9 mouse cellular contexts compared by ENCODE assay signal in the genomic region with DNA sequence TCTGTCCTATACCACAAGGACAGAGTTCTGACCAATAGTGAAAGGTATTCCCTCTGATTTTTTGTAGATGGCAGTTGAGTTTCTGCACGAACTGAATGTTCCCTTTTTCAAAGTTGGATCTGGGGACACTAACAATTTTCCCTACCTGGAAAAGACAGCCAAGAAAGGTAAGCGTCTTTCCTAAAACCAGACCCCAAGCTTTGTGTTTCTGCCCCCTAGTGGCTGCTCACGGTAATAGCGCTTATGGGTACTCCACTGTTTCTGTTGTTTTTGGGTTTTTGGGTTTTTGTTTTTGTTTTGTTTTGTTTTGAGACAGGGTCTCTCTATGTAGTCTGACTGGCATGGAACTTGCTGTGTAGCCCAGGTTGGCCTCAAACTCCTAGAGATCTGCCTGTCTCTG. TPM values are rescaled to one million over a fixed set of nuclear protein-coding genes. Genes with fewer than 3 reads are reported as not detected.
DNase-seq lines count a peak whose midpoint lies in the region; ATAC-seq and TF ChIP-seq lines count a peak whose summit lies in the region.
"Had no signal": no experiment of that assay in that cellular context is flagged by ENCODE, and none has a peak within 500 bp of the region (broad histone marks: within the 10 kb centered on the region; RNA-seq: fewer than 3 reads in every experiment).

No protein-coding gene starts in this region.

- H3K4me1 ChIP-seq in kidney, adult 2 months (ENCODE audit: control insufficient read depth, insufficient read depth, low read length) = no peaks in the 10 kb centered on the region; the same call in 1 of the 2 replicates
- no peaks in the 10 kb centered on the region for H3K4me1 ChIP-seq in kidney, embryonic 15.5 days
- peaks cover 48% of the 10 kb centered on the region for H3K4me1 ChIP-seq in G1E (ENCODE audit: insufficient read depth, low read depth, low read length)
- H3K4me1 ChIP-seq in liver, embryonic 15.5 days (replicated peaks) = peaks cover 24% of the 10 kb centered on the region
- no peaks in the 10 kb centered on the region for H3K4me1 ChIP-seq in heart, embryonic 12.5 days (replicated peaks)

- TF ChIP-seq POLR2A in kidney, adult 2 months (IDR thresholded peaks at IDR 0.05; ENCODE audit: low read depth, low read length) = no peak

- no peak overlapping the region for H3K4me2 ChIP-seq in kidney, embryonic 15.5 days
- H3K4me2 ChIP-seq in liver, embryonic 15.5 days = no peak overlapping the region
- no peak overlapping the region for H3K4me2 ChIP-seq in heart, embryonic 12.5 days

- H3K36me3 ChIP-seq in kidney, adult 2 months (ENCODE audit: control insufficient read depth, insufficient read depth, low read length) = no peaks in the 10 kb centered on the region
- H3K36me3 ChIP-seq in kidney, embryonic 15.5 days = peaks cover 75% of the 10 kb centered on the region
- peaks cover 96% of the 10 kb centered on the region for H3K36me3 ChIP-seq in G1E (replicated peaks)
- H3K36me3 ChIP-seq in liver, embryonic 15.5 days (replicated peaks) = peaks cover 77% of the 10 kb centered on the region
- H3K36me3 ChIP-seq in heart, embryonic 12.5 days = peaks cover 76% of the 10 kb centered on the region

- 14% methylated on average over 4 of the region's 4 CpGs for WGBS in kidney, adult 2 months
- WGBS in kidney, embryonic 15.5 days = 15% methylated on average over 4 of the region's 4 CpGs
- 11% methylated on average over 4 of the region's 4 CpGs for WGBS in liver, embryonic 15.5 days (ENCODE audit: insufficient replicate concordance)
- WGBS in heart, embryonic 12.5 days = 15% methylated on average over 4 of the region's 4 CpGs

- H3K9ac ChIP-seq in kidney, embryonic 15.5 days = no peak overlapping the region
- no peak overlapping the region for H3K9ac ChIP-seq in liver, embryonic 15.5 days
- no peak overlapping the region for H3K9ac ChIP-seq in heart, embryonic 12.5 days

- no peak for ATAC-seq in kidney, embryonic 15.5 days (replicated peaks; ENCODE audit: low FRiP score)
- ATAC-seq in G1E (ENCODE audit: extremely low read depth, insufficient number of reproducible peaks, low FRiP score, poor library complexity, severe bottlenecking) = no peak
- ATAC-seq in liver, embryonic 15.5 days (ENCODE audit: insufficient read depth) = no peak
- no peak for ATAC-seq in heart, embryonic 12.5 days (ENCODE audit: insufficient number of reproducible peaks, low FRiP score)

- H3K27ac ChIP-seq in kidney, adult 2 months (ENCODE audit: insufficient read depth, low read depth, low read length) = no peak overlapping the region
- H3K27ac ChIP-seq in kidney, embryonic 15.5 days = no peak overlapping the region
- 0 out of 2 replicates have a peak overlapping the region, but pooled peaks have one; percentile 16 for H3K27ac ChIP-seq in liver, embryonic 15.5 days (replicated peaks)
- no peak overlapping the region for H3K27ac ChIP-seq in heart, embryonic 12.5 days (ENCODE audit: poor library complexity, severe bottlenecking)

- no peak overlapping the region for H3K4me3 ChIP-seq in kidney, adult 2 months (ENCODE audit: insufficient read depth, low read depth, low read length)
- H3K4me3 ChIP-seq in kidney, embryonic 15.5 days (replicated peaks) = no peak overlapping the region
- no peak overlapping the region for H3K4me3 ChIP-seq in G1E (ENCODE audit: low read depth, low read length)
- H3K4me3 ChIP-seq in liver, embryonic 15.5 days (replicated peaks) = no peak overlapping the region
- no peak overlapping the region for H3K4me3 ChIP-seq in heart, embryonic 12.5 days
- H3K4me3 ChIP-seq: myocyte had no signal

- DNase-seq in kidney, adult 2 months = peak; percentile 45
- DNase-seq in CD4-positive helper T cell, adult 2 months (ENCODE audit: low read depth, low spot score) = peak; percentile 51
- no peak for DNase-seq in G1E (ENCODE audit: low spot score)
- peak; percentile 66 to 68 for DNase-seq in cerebellum, postnatal 36 days
- no peak for DNase-seq in ovary, adult 18-20 months (ENCODE audit: low spot score)

- TF ChIP-seq CTCF in kidney, adult 2 months (conservative IDR thresholded peaks at IDR 0.05; ENCODE audit: insufficient read depth, insufficient read length, low read depth, low read length) = peak; percentile 60
- TF ChIP-seq CTCF in G1E (IDR thresholded peaks at IDR 0.05; ENCODE audit: low read depth, low read length) = peak; percentile 71; the same call in 1 of the 2 replicates

- H3K9me3 ChIP-seq in kidney, embryonic 15.5 days (replicated peaks) = no peaks in the 10 kb centered on the region
- no peaks in the 10 kb centered on the region for H3K9me3 ChIP-seq in G1E (replicated peaks)
- H3K9me3 ChIP-seq in liver, embryonic 15.5 days (replicated peaks) = no peaks in the 10 kb centered on the region
- no peaks in the 10 kb centered on the region for H3K9me3 ChIP-seq in heart, embryonic 12.5 days (replicated peaks)

- no peaks in the 10 kb centered on the region for H3K27me3 ChIP-seq in kidney, adult 2 months (replicated peaks; ENCODE audit: control insufficient read depth, insufficient read depth, low read length)
- H3K27me3 ChIP-seq in kidney, embryonic 15.5 days = no peaks in the 10 kb centered on the region
- no peaks in the 10 kb centered on the region for H3K27me3 ChIP-seq in G1E (ENCODE audit: insufficient read depth, low read length)
- no peaks in the 10 kb centered on the region for H3K27me3 ChIP-seq in liver, embryonic 15.5 days
- H3K27me3 ChIP-seq in heart, embryonic 12.5 days (replicated peaks) = no peaks in the 10 kb centered on the region

RNA-seq across cellular contexts. Expression of a gene that starts 9.9 kb away (rescaled TPM):
- 10.8 and 13.8 TPM in 2 replicates for polyA plus RNA-seq in kidney, adult 2 months (2012; rRNA removed)
- 73.0 and 82.4 TPM in 2 replicates for polyA plus RNA-seq in kidney, embryonic 15.5 days (2015; fragmentation: Nextera tagmentation; extraction: Ambion mirVana)
- total RNA-seq in G1E (2014; fragmentation: Nextera tagmentation) (63.1 and 64.9 TPM in 2 replicates), G1E (2017) (79.3 and 82.6 TPM in 2 replicates)
- 55.0 and 57.1 TPM in 2 replicates for polyA plus RNA-seq in G1E (2012)
- 45.1 and 51.9 TPM in 2 replicates for polyA plus RNA-seq in liver, embryonic 15.5 days (2015; fragmentation: Nextera tagmentation; extraction: Ambion mirVana)
- 62.2 and 68.3 TPM in 2 replicates for polyA plus RNA-seq in heart, embryonic 12.5 days (2016; fragmentation: Nextera tagmentation; extraction: Ambion mirVana)

RNA-seq across cellular contexts. Expression of a gene that starts 37.0 kb away (rescaled TPM):
- polyA plus RNA-seq in kidney, adult 2 months (2012; rRNA removed) = 2.3 and 2.6 TPM in 2 replicates
- 1.8 and 2.7 TPM in 2 replicates for polyA plus RNA-seq in kidney, embryonic 15.5 days (2015; fragmentation: Nextera tagmentation; extraction: Ambion mirVana)
- 13.0 and 18.7 TPM in 2 replicates for total RNA-seq in G1E (2014; fragmentation: Nextera tagmentation)
- total RNA-seq in G1E (2017) = 18.2 and 19.5 TPM in 2 replicates
- 25.9 and 27.2 TPM in 2 replicates for polyA plus RNA-seq in G1E (2012)
- polyA plus RNA-seq in liver, embryonic 15.5 days (2015; fragmentation: Nextera tagmentation; extraction: Ambion mirVana) = 7.4 and 9.3 TPM in 2 replicates
- polyA plus RNA-seq in heart, embryonic 12.5 days (2016; fragmentation: Nextera tagmentation; extraction: Ambion mirVana) = 0.78 and 1.5 TPM in 2 replicates

RNA-seq across cellular contexts. Expression of a gene that starts 48.3 kb away (rescaled TPM):
- 9.8 and 12.7 TPM in 2 replicates for polyA plus RNA-seq in kidney, adult 2 months (2012; rRNA removed)
- polyA plus RNA-seq in kidney, embryonic 15.5 days (2015; fragmentation: Nextera tagmentation; extraction: Ambion mirVana) = 339 and 351 TPM in 2 replicates
- 667 and 728 TPM in 2 replicates for total RNA-seq in G1E (2014; fragmentation: Nextera tagmentation)
- total RNA-seq in G1E (2017) = 28.6 and 40.8 TPM in 2 replicates
- polyA plus RNA-seq in G1E (2012) = 900 and 1,076 TPM in 2 replicates
- polyA plus RNA-seq in liver, embryonic 15.5 days (2015; fragmentation: Nextera tagmentation; extraction: Ambion mirVana) = 387 TPM in 2 replicates
- polyA plus RNA-seq in heart, embryonic 12.5 days (2016; fragmentation: Nextera tagmentation; extraction: Ambion mirVana) = 209 and 214 TPM in 2 replicates

Comparison
In these comparisons a context has a peak if more than half of its experiments do, and no peak if none do; other contexts are left out.
1. RNA of a gene that starts 48.3 kb away (polyA plus RNA-seq): 900 to 1,076 TPM in G1E, 387 TPM in liver, embryonic 15.5 days, 339 to 351 TPM in kidney, embryonic 15.5 days and 209 to 214 TPM in heart, embryonic 12.5 days; 9.8 to 12.7 TPM in kidney, adult 2 months; every median in the first group is over 10 times any median in the second.
2. DNase-seq: peak in kidney, adult 2 months (single experiment), CD4-positive helper T cell, adult 2 months (single experiment) and cerebellum, postnatal 36 days (2 of 2); none in G1E (single experiment) and ovary, adult 18-20 months (single experiment).